Mouse (Mus musculus) embryo, embryonic 10.5 days (tissue): ENCODE measurements at regions not wholly inside any gene's neighbourhood (a gene's known extent, or its start where the extent isn't known, plus 50 kb on each side); places are given as distances from the start of the nearest gene placed in this dataset.

ENCODE experiments used
- DNase-seq: peaks from one replicate; pipeline ENCODE4 v3.0.0-alpha.2; 2015; ENCODE audit warnings: low spot score

- DNase-seq = no peak
Measured at GRCm38 (mm10) chr13:42507535-42507934, 172.9 kb upstream of the Phactr1 start.

GRCm38 (mm10) chr13:42518686-42519085 is 161.7 kb upstream of the Phactr1 start:
- no peak for DNase-seq

GRCm38 (mm10) chr13:42522553-42522952 is 157.9 kb upstream of the Phactr1 start:
- DNase-seq = no peak

GRCm38 (mm10) chr13:42526163-42526562 is 154.3 kb upstream of the Phactr1 start:
- peak; percentile 33 for DNase-seq

- peak; percentile 79 for DNase-seq
Measured at GRCm38 (mm10) chr13:42526966-42527365, 153.5 kb upstream of the Phactr1 start.

- no peak for DNase-seq
Measured at GRCm38 (mm10) chr13:42528169-42528568, 152.3 kb upstream of the Phactr1 start.

GRCm38 (mm10) chr13:42536501-42537210 is 143.8 kb upstream of the Phactr1 start:
- DNase-seq = no peak

GRCm38 (mm10) chr13:42538046-42538445 is 142.4 kb upstream of the Phactr1 start:
- no peak for DNase-seq

- DNase-seq = peak; percentile 22
Measured at GRCm38 (mm10) chr13:42544536-42545094, 135.8 kb upstream of the Phactr1 start.

GRCm38 (mm10) chr13:42546389-42546788 is 134.0 kb upstream of the Phactr1 start:
- DNase-seq = no peak

GRCm38 (mm10) chr13:42546851-42547250 is 133.6 kb upstream of the Phactr1 start:
- DNase-seq = no peak

GRCm38 (mm10) chr13:42549021-42549559 is 131.3 kb upstream of the Phactr1 start:
- no peak for DNase-seq

GRCm38 (mm10) chr13:42554961-42555360 is 125.5 kb upstream of the Phactr1 start:
- DNase-seq = no peak

GRCm38 (mm10) chr13:42558526-42558925 is 121.9 kb upstream of the Phactr1 start:
- no peak for DNase-seq

GRCm38 (mm10) chr13:42561446-42561845 is 119.0 kb upstream of the Phactr1 start:
- no peak for DNase-seq

- peak; percentile 13 for DNase-seq
Measured at GRCm38 (mm10) chr13:42565291-42566058, 114.9 kb upstream of the Phactr1 start.

- DNase-seq = no peak
Measured at GRCm38 (mm10) chr13:42570600-42571348, 109.6 kb upstream of the Phactr1 start.

- DNase-seq = no peak
Measured at GRCm38 (mm10) chr13:42574189-42574588, 106.2 kb upstream of the Phactr1 start.

- peak; percentile 90 for DNase-seq
Measured at GRCm38 (mm10) chr13:42575725-42576426, 104.5 kb upstream of the Phactr1 start.

- no peak for DNase-seq
Measured at GRCm38 (mm10) chr13:42579471-42579870, 101.0 kb upstream of the Phactr1 start.

GRCm38 (mm10) chr13:42589136-42589535 is 91.3 kb upstream of the Phactr1 start:
- no peak for DNase-seq
